Mouse (Mus musculus): ENCODE measurements around the gene Gm28635.

GRCm38 (mm10) chr2:84646138-84646537 is 31.7 kb downstream of the Gm28635 start:
- TF ChIP-seq GATA1 (IDR thresholded peaks at IDR 0.05; ENCODE audit: borderline replicate concordance, low read length): no peak
- no peak for TF ChIP-seq CTCF (IDR thresholded peaks at IDR 0.05; ENCODE audit: low read depth, low read length)

Data from G1E (cell line).